Mouse (Mus musculus) heart, postnatal 0 days (tissue): ENCODE results near the gene Psmb7. TPM values are rescaled to one million over a fixed set of nuclear protein-coding genes. Genes with fewer than 3 reads are reported as not detected.

Source experiments
- ATAC-seq: fragments of 200-750 bp; cut with Nextera tagmentation; 2 replicates; pipeline ENCODE4 v1.8.0; 2017; ENCODE audit warnings: low read depth, moderate number of reproducible peaks, moderate library complexity; ENCODE audit not compliant: insufficient read depth
- DNase-seq: peaks from one replicate; pipeline ENCODE4 v3.0.0-alpha.2; 2016; ENCODE audit warnings: low spot score
- H3K27ac ChIP-seq: fragments of 300-500 bp; sonication (generic); 2 replicates; pipeline ENCODE4 v1.5.1; 2014; ENCODE audit warnings: low read depth, mild to moderate bottlenecking
- H3K27me3 ChIP-seq: fragments of 300-500 bp; sonication (generic); 2 replicates; pipeline ENCODE4 v1.6.1; 2014; ENCODE audit warnings: low read length, mixed read lengths; ENCODE audit not compliant: control insufficient read depth, insufficient read depth
- H3K36me3 ChIP-seq: fragments of 300-500 bp; sonication (generic); replicated peaks from 2 replicates; pipeline ENCODE4 v1.6.1; 2014; ENCODE audit warnings: low read length, mixed read lengths; ENCODE audit not compliant: control insufficient read depth, insufficient read depth
- H3K4me1 ChIP-seq: fragments of 300-500 bp; sonication (generic); 2 replicates; pipeline ENCODE4 v1.6.1; 2014; ENCODE audit warnings: antibody characterized with exemption; ENCODE audit not compliant: control insufficient read depth, insufficient read depth
- H3K4me2 ChIP-seq: fragments of 300-500 bp; sonication (generic); 2 replicates; pipeline ENCODE4 v1.6.1; 2014; ENCODE audit warnings: low read depth, mild to moderate bottlenecking, low read length, moderate library complexity
- H3K4me3 ChIP-seq: fragments of 300-500 bp; sonication (generic); 2 replicates; pipeline ENCODE4 v1.5.1; 2014; ENCODE audit warnings: low read depth, low read length
- H3K9ac ChIP-seq: fragments of 300-500 bp; sonication (generic); replicated peaks from 2 replicates; pipeline ENCODE4 v1.6.1; 2014; ENCODE audit warnings: low read depth, low read length, mixed read lengths
- H3K9me3 ChIP-seq: fragments of 300-500 bp; sonication (generic); replicated peaks from 2 replicates; pipeline ENCODE4 v1.6.1; 2016; ENCODE audit warnings: low read length; ENCODE audit not compliant: control insufficient read depth
- CTCF ChIP-seq: IDR thresholded peaks from 2 replicates; pipeline ENCODE4 v1.5.1; 2016; ENCODE audit warnings: antibody characterized with exemption, control low read depth, low read depth
- EP300 ChIP-seq: IDR thresholded peaks from 2 replicates; pipeline ENCODE4 v1.6.1; 2016; ENCODE audit warnings: antibody characterized with exemption, low read depth
- WGBS: fragments of 180-500 bp; shearing (Covaris S2); extraction: QIAGEN DNeasy Blood & Tissue Kit; methylation state at CpG from one replicate; pipeline ENCODE4 v1.1.7; 2014; 5-methylcytosine and 5-hydroxymethylcytosine counted together
- polyA plus RNA-seq: library from polyadenylated mRNA; unstranded; fragments of >200 nt; fragmentation: Nextera tagmentation; extraction: Ambion mirVana; gene quantifications from 2 replicates; pipeline ENCODE4 v1.2.1, GENCODE M21; 2015
- total RNA-seq: library from RNA; depleted of rRNA; stranded (reverse); fragments of >200 nt; gene quantifications from 2 replicates; pipeline ENCODE4 v1.2.3, GENCODE M21; 2014; ENCODE audit warnings: low replicate concordance

Psmb7 gene
- total and polyA plus RNA-seq, 2 experiments from 2014 or later: 220 to 241 TPM

- ATAC-seq (no peak), DNase-seq (no peak)
- Histone ChIP-seq H3K4me1 (no peaks in the 10 kb centered on the region), H3K4me2 (no peak overlapping the region), H3K27ac (no peak overlapping the region), H3K4me3 (no peak overlapping the region), H3K9ac (no peak overlapping the region), H3K9me3 (no peaks in the 10 kb centered on the region), H3K27me3 (peaks cover 7% of the 10 kb centered on the region; the same call in 1 of the 2 replicates), H3K36me3 (no peaks in the 10 kb centered on the region)
- TF ChIP-seq EP300 (no peak), CTCF (no peak)
- 60% methylated on average over 5 of the region's 5 CpGs for WGBS
Observed at GRCm38 (mm10) chr2:38683083-38683482, 39.2 kb upstream of the Psmb7 start.

DNA sequence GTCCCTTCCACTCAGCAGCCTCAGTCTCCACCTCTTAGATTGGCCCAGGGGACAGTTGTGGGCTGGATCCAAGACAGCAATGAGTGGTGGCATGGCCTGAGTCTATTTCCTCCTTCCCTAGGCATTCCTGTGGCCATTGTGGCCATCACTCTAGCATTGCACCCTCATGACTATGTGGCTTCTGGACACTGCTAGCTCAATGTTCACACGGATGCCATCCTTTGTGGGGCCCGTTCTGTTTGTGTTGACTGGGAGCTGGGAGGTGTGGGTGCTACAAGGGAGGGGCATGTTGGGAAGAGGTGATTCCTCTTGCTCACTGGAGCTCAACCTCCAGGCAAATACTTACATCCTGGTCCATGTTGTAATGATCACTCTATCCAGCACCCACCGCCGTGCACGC is 38.3 kb upstream of the Psmb7 start:
- no peak overlapping the region for H3K4me3 ChIP-seq
- ATAC-seq (no peak), DNase-seq (no peak)
- no peak for TF ChIP-seq CTCF
- TF ChIP-seq EP300: no peak
- H3K4me1 ChIP-seq: no peaks in the 10 kb centered on the region
- H3K9me3 ChIP-seq: no peaks in the 10 kb centered on the region
- 87% methylated on average over 5 of the region's 5 CpGs for WGBS
- no peak overlapping the region for H3K27ac ChIP-seq
- no peak overlapping the region for H3K4me2 ChIP-seq
- no peaks in the 10 kb centered on the region for H3K36me3 ChIP-seq
- H3K9ac ChIP-seq: no peak overlapping the region
- H3K27me3 ChIP-seq: 0 out of 2 replicates have a peak, but pooled peaks cover under 1% of the 10 kb centered on the region

DNA sequence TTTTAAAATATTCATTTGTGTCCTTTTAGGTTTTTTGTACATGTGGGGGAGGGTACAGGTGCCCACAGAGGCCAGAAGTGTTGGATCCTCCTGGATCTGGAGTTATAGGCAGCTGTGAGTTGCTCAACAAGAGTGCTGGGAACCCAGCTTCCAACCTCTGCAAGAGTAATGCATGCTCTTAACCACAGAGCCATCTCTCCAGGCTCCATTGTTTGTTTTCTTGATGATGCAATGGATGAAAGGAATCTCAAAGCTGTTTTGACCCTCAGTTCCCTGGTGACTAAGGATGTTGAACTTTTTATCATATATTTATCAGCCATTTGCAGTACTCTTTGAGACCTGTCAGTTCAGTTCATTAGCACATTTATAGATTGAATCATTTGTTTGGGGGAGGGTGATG is 35.1 kb upstream of the Psmb7 start:
- TF ChIP-seq EP300 (no peak), CTCF (no peak)
- no peaks in the 10 kb centered on the region for H3K36me3 ChIP-seq
- H3K9ac ChIP-seq: no peak overlapping the region
- H3K4me3 ChIP-seq: no peak overlapping the region
- H3K9me3 ChIP-seq: no peaks in the 10 kb centered on the region
- no peak overlapping the region for H3K4me2 ChIP-seq
- no peaks in the 10 kb centered on the region for H3K4me1 ChIP-seq
- ATAC-seq (no peak), DNase-seq (no peak)
- no peaks in the 10 kb centered on the region for H3K27me3 ChIP-seq
- no peak overlapping the region for H3K27ac ChIP-seq

- ATAC-seq (no peak; the same call in 1 of the 2 replicates), DNase-seq (no peak)
- Histone ChIP-seq H3K4me1 (no peaks in the 10 kb centered on the region), H3K4me2 (no peak overlapping the region), H3K27ac (no peak overlapping the region), H3K36me3 (no peaks in the 10 kb centered on the region), H3K9ac (no peak overlapping the region), H3K9me3 (no peaks in the 10 kb centered on the region), H3K27me3 (peaks cover 12% of the 10 kb centered on the region), H3K4me3 (no peak overlapping the region)
- 56% methylated on average over 9 of the region's 9 CpGs for WGBS
- TF ChIP-seq EP300 (no peak), CTCF (peak; percentile 48)
Observed at GRCm38 (mm10) chr2:38675366-38675969, 31.6 kb upstream of the Psmb7 start.

DNA sequence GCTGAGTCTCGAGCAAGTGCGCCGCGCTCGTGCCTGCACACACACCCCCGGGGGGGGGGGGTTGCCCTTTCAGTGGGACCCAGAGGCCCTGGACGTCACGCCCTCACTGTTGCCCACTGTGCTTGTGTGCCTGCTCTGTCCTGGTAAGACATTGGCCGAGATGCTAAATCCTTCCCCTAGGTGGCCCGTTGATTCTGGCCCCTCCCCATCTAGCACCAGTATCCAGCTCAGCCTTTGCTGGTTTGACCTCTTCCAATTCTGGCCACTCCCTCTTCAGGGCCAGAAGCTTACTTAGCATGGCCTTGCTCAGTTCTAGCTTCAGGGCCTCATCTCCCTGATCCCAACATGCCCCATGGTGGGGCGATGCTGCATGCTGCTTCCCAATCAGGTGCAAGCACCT is 28.6 kb upstream of the Psmb7 start:
- Histone ChIP-seq H3K4me3 (no peak overlapping the region), H3K4me1 (no peaks in the 10 kb centered on the region), H3K4me2 (no peak overlapping the region), H3K27me3 (peaks cover 26% of the 10 kb centered on the region), H3K27ac (no peak overlapping the region), H3K9ac (no peak overlapping the region), H3K9me3 (no peaks in the 10 kb centered on the region), H3K36me3 (no peaks in the 10 kb centered on the region)
- ATAC-seq: no peak
- no peak for DNase-seq
- 48% methylated on average over 11 of the region's 11 CpGs for WGBS
- TF ChIP-seq EP300 (no peak), CTCF (no peak)
